Mouse (Mus musculus) limb, embryonic 10.5 days (tissue): ENCODE measurements around the gene 1700011L22Rik. TPM values are rescaled to one million over a fixed set of nuclear protein-coding genes. Genes with fewer than 3 reads are reported as not detected.

Experiments used
- DNase-seq: peaks from one replicate; pipeline ENCODE4 v3.0.0-alpha.2; 2017; ENCODE audit warnings: low spot score
- H3K27ac ChIP-seq: fragments of 300-500 bp; sonication (generic); 2 replicates; pipeline ENCODE4 v1.5.1; 2016; ENCODE audit warnings: mild to moderate bottlenecking
- H3K27me3 ChIP-seq: fragments of 300-500 bp; sonication (generic); 2 replicates; pipeline ENCODE4 v1.6.1; 2016; ENCODE audit warnings: low read depth, mild to moderate bottlenecking; ENCODE audit not compliant: poor library complexity, severe bottlenecking
- H3K36me3 ChIP-seq: fragments of 300-500 bp; sonication (generic); 2 replicates; pipeline ENCODE4 v1.6.1; 2016; ENCODE audit warnings: mild to moderate bottlenecking, moderate library complexity
- H3K4me1 ChIP-seq: fragments of 300-500 bp; sonication (generic); 2 replicates; pipeline ENCODE4 v1.6.1; 2016
- H3K4me3 ChIP-seq: fragments of 300-500 bp; sonication (generic); 2 replicates; pipeline ENCODE4 v1.5.1; 2016; ENCODE audit warnings: mild to moderate bottlenecking, moderate library complexity
- H3K9me3 ChIP-seq: fragments of 300-500 bp; sonication (generic); replicated peaks from 2 replicates; pipeline ENCODE4 v1.6.1; 2016; ENCODE audit warnings: mild to moderate bottlenecking
- whole genome bisulfite sequencing: fragments of 180-500 bp; shearing (Covaris S2); methylation state at CpG from one replicate; pipeline ENCODE4 v1.1.7; 2016; 5-methylcytosine and 5-hydroxymethylcytosine counted together
- polyA plus RNA-seq: library from polyadenylated mRNA; unstranded; fragments of >200 nt; fragmentation: Nextera tagmentation; extraction: Ambion mirVana; gene quantifications from 2 replicates; pipeline ENCODE4 v1.2.1, GENCODE M21; 2016

1700011L22Rik gene
- polyA plus RNA-seq, 1 experiment from 2014 or later = not detected

GRCm38 (mm10) chr8:79277264-79277870 lies 29.0 kb upstream of the 1700011L22Rik start:
- H3K4me3 ChIP-seq = no peak overlapping the region
- H3K4me1 ChIP-seq = 0 out of 2 replicates have a peak, but pooled peaks cover 4% of the 10 kb centered on the region
- no peaks in the 10 kb centered on the region for H3K27me3 ChIP-seq
- DNase-seq = no peak
- WGBS = 87% methylated on average over 8 of the region's 8 CpGs
- H3K9me3 ChIP-seq = no peaks in the 10 kb centered on the region
- H3K27ac ChIP-seq = no peak overlapping the region
- peaks cover 54% of the 10 kb centered on the region for H3K36me3 ChIP-seq

- Histone ChIP-seq H3K27me3 (no peaks in the 10 kb centered on the region), H3K4me1 (0 out of 2 replicates have a peak, but pooled peaks cover 4% of the 10 kb centered on the region), H3K9me3 (no peaks in the 10 kb centered on the region), H3K36me3 (peaks cover 55% of the 10 kb centered on the region), H3K27ac (no peak overlapping the region), H3K4me3 (no peak overlapping the region)
- no peak for DNase-seq
- 93% methylated on average over 10 of the region's 10 CpGs for WGBS
These were observed 26.6 kb upstream of the 1700011L22Rik start for GRCm38 (mm10) chr8:79274940-79275339.

- WGBS = 94% methylated on average over 6 of the region's 6 CpGs
- no peak for DNase-seq
- H3K4me1 ChIP-seq = 0 out of 2 replicates have a peak, but pooled peaks cover 4% of the 10 kb centered on the region
- no peak overlapping the region for H3K4me3 ChIP-seq
- H3K9me3 ChIP-seq = no peaks in the 10 kb centered on the region
- no peaks in the 10 kb centered on the region for H3K27me3 ChIP-seq
- peaks cover 62% of the 10 kb centered on the region for H3K36me3 ChIP-seq
- no peak overlapping the region for H3K27ac ChIP-seq
These were observed 25.4 kb upstream of the 1700011L22Rik start for GRCm38 (mm10) chr8:79273776-79274175.

GRCm38 (mm10) chr8:79272676-79273075 lies 24.3 kb upstream of the 1700011L22Rik start:
- no peak overlapping the region for H3K27ac ChIP-seq
- H3K4me3 ChIP-seq = no peak overlapping the region
- DNase-seq = no peak
- no peaks in the 10 kb centered on the region for H3K9me3 ChIP-seq
- 0 out of 2 replicates have a peak, but pooled peaks cover 4% of the 10 kb centered on the region for H3K4me1 ChIP-seq
- 80% methylated on average over 4 of the region's 4 CpGs for WGBS
- H3K27me3 ChIP-seq = no peaks in the 10 kb centered on the region
- peaks cover 70% of the 10 kb centered on the region for H3K36me3 ChIP-seq

- WGBS = 93% methylated on average over 7 of the region's 7 CpGs
- H3K36me3 ChIP-seq = peaks cover 55% of the 10 kb centered on the region
These were observed 20.6 kb upstream of the 1700011L22Rik start for GRCm38 (mm10) chr8:79268921-79269320.

GRCm38 (mm10) chr8:79261920-79262319 lies 13.6 kb upstream of the 1700011L22Rik start:
- DNase-seq = no peak
- Histone ChIP-seq H3K4me3 (no peak overlapping the region), H3K27me3 (no peaks in the 10 kb centered on the region), H3K4me1 (no peaks in the 10 kb centered on the region), H3K27ac (no peak overlapping the region), H3K9me3 (no peaks in the 10 kb centered on the region), H3K36me3 (0 out of 2 replicates have a peak, but pooled peaks cover under 1% of the 10 kb centered on the region)
- 92% methylated on average over 5 of the region's 5 CpGs for WGBS

More at GRCm38 (mm10) chr8:79268921-79269320, 20.6 kb upstream of the 1700011L22Rik start:
- Histone ChIP-seq H3K4me1 (no peaks in the 10 kb centered on the region), H3K9me3 (no peaks in the 10 kb centered on the region), H3K4me3 (no peak overlapping the region), H3K27ac (no peak overlapping the region), H3K27me3 (no peaks in the 10 kb centered on the region)
- DNase-seq = no peak

GRCm38 (mm10) chr8:79256076-79256705 lies 7.8 kb upstream of the 1700011L22Rik start:
- Histone ChIP-seq H3K36me3 (no peaks in the 10 kb centered on the region), H3K9me3 (no peaks in the 10 kb centered on the region), H3K27ac (no peak overlapping the region), H3K27me3 (no peaks in the 10 kb centered on the region), H3K4me3 (no peak overlapping the region), H3K4me1 (no peaks in the 10 kb centered on the region)
- no peak for DNase-seq
- 92% methylated on average over 8 of the region's 8 CpGs for WGBS

- 93% methylated on average over 6 of the region's 6 CpGs for WGBS
- no peak overlapping the region for H3K27ac ChIP-seq
- H3K4me3 ChIP-seq = no peak overlapping the region
- no peaks in the 10 kb centered on the region for H3K4me1 ChIP-seq
- no peaks in the 10 kb centered on the region for H3K9me3 ChIP-seq
- no peak for DNase-seq
- no peaks in the 10 kb centered on the region for H3K36me3 ChIP-seq
- H3K27me3 ChIP-seq = no peaks in the 10 kb centered on the region
These were observed 5.4 kb upstream of the 1700011L22Rik start for GRCm38 (mm10) chr8:79253742-79254141.

- H3K27me3 ChIP-seq = no peaks in the 10 kb centered on the region
- H3K36me3 ChIP-seq = no peaks in the 10 kb centered on the region
- WGBS = 94% methylated on average over 2 of the region's 2 CpGs
- no peaks in the 10 kb centered on the region for H3K9me3 ChIP-seq
- peaks cover 5% of the 10 kb centered on the region; the same call in 1 of the 2 replicates for H3K4me1 ChIP-seq
- no peak overlapping the region for H3K4me3 ChIP-seq
- DNase-seq = no peak
- no peak overlapping the region for H3K27ac ChIP-seq
These were observed 4.9 kb downstream of the 1700011L22Rik start for GRCm38 (mm10) chr8:79243422-79243821.

GRCm38 (mm10) chr8:79239996-79240395 lies 8.4 kb downstream of the 1700011L22Rik start:
- H3K4me3 ChIP-seq = no peak overlapping the region
- H3K27ac ChIP-seq = no peak overlapping the region
- no peaks in the 10 kb centered on the region for H3K27me3 ChIP-seq
- no peaks in the 10 kb centered on the region for H3K9me3 ChIP-seq
- H3K4me1 ChIP-seq = no peaks in the 10 kb centered on the region
- no peak for DNase-seq
- no peaks in the 10 kb centered on the region for H3K36me3 ChIP-seq
- 86% methylated on average over 7 of the region's 7 CpGs for WGBS

- DNase-seq = no peak
- 93% methylated on average over 3 of the region's 3 CpGs for WGBS
- no peak overlapping the region for H3K4me3 ChIP-seq
- H3K27ac ChIP-seq = no peak overlapping the region
- H3K27me3 ChIP-seq = no peaks in the 10 kb centered on the region
- H3K36me3 ChIP-seq = no peaks in the 10 kb centered on the region
- H3K4me1 ChIP-seq = no peaks in the 10 kb centered on the region
- no peaks in the 10 kb centered on the region for H3K9me3 ChIP-seq
These were observed 9.1 kb downstream of the 1700011L22Rik start for GRCm38 (mm10) chr8:79239320-79239719.

GRCm38 (mm10) chr8:79229266-79229888 lies 19.0 kb downstream of the 1700011L22Rik start:
- H3K27me3 ChIP-seq = no peaks in the 10 kb centered on the region
- 91% methylated on average over 8 of the region's 8 CpGs for WGBS
- no peaks in the 10 kb centered on the region for H3K4me1 ChIP-seq
- DNase-seq = no peak
- no peaks in the 10 kb centered on the region for H3K9me3 ChIP-seq
- H3K36me3 ChIP-seq = no peaks in the 10 kb centered on the region
- no peak overlapping the region for H3K27ac ChIP-seq
- H3K4me3 ChIP-seq = no peak overlapping the region

GRCm38 (mm10) chr8:79227916-79228315 lies 20.5 kb downstream of the 1700011L22Rik start:
- DNase-seq = no peak
- 91% methylated on average over 3 of the region's 3 CpGs for WGBS
- H3K27me3 ChIP-seq = no peaks in the 10 kb centered on the region
- H3K4me1 ChIP-seq = peaks cover 4% of the 10 kb centered on the region; the same call in 1 of the 2 replicates
- no peak overlapping the region for H3K4me3 ChIP-seq
- no peaks in the 10 kb centered on the region for H3K36me3 ChIP-seq
- H3K27ac ChIP-seq = no peak overlapping the region
- H3K9me3 ChIP-seq = no peaks in the 10 kb centered on the region
